Mouse (Mus musculus): ENCODE data around the gene Cc2d1a. TPM values are rescaled to one million over a fixed set of nuclear protein-coding genes. Genes with fewer than 3 reads are reported as not detected.
A peak's percentile ranks its signal among the peaks of the same experiment; 100 is the strongest.

Cc2d1a gene
- polyA plus RNA-seq (2016; fragmentation: Nextera tagmentation; extraction: Ambion mirVana): 19.0 and 19.5 TPM in 2 replicates

GRCm38 (mm10) chr8:84147769-84148530, at the start of gene Cc2d1a, which contains the start of gene 4930432K21Rik:
Gene Cc2d1a (minus strand): TSS chr8:84147936.
Gene 4930432K21Rik (plus strand): TSS chr8:84148025.
- H3K4me1 ChIP-seq: peaks cover 15% of the 10 kb centered on the region
- WGBS: 23% methylated on average over 49 of the region's 49 CpGs

GRCm38 (mm10) chr8:84197141-84197921, 49.6 kb upstream of the Cc2d1a start:
- H3K4me1 ChIP-seq: peaks cover 56% of the 10 kb centered on the region
- peak overlapping the region; percentile 41; the same call in 1 of the 2 replicates for H3K9ac ChIP-seq (replicated peaks)
- H3K9me3 ChIP-seq: no peaks in the 10 kb centered on the region
- peak overlapping the region; percentile 49 for H3K4me3 ChIP-seq
- no peaks in the 10 kb centered on the region for H3K36me3 ChIP-seq
- WGBS: 1% methylated on average over 42 of the region's 43 CpGs
- peak overlapping the region; percentile 63 for H3K4me2 ChIP-seq (replicated peaks)
- peak overlapping the region; percentile 91 for H3K27ac ChIP-seq (replicated peaks)
- ATAC-seq (ENCODE audit: low FRiP score, low read depth): peak; percentile 65
- H3K27me3 ChIP-seq: peaks cover 33% of the 10 kb centered on the region

More at GRCm38 (mm10) chr8:84147769-84148530, at the start of gene Cc2d1a, which contains the start of gene 4930432K21Rik:
- no peak within 1 kb of the TSS for H3K27ac ChIP-seq (replicated peaks)
- peak; percentile 95 for ATAC-seq (ENCODE audit: low FRiP score, low read depth)
- H3K9me3 ChIP-seq: no peaks in the 10 kb centered on the region
- H3K9ac ChIP-seq (replicated peaks): peak within 1 kb of the TSS; percentile 81
- peaks cover 14% of the 10 kb centered on the region for H3K36me3 ChIP-seq
- H3K4me3 ChIP-seq: peak within 1 kb of the TSS; percentile 62
- peak within 1 kb of the TSS; percentile 85 for H3K4me2 ChIP-seq (replicated peaks)
- H3K27me3 ChIP-seq: no peaks in the 10 kb centered on the region

GRCm38 (mm10) chr8:84194224-84194743, 46.5 kb upstream of the Cc2d1a start:
- Histone ChIP-seq H3K4me1 (peaks cover 35% of the 10 kb centered on the region), H3K27me3 (peaks cover 12% of the 10 kb centered on the region; the same call in 1 of the 2 replicates), H3K36me3 (no peaks in the 10 kb centered on the region), H3K4me2 (replicated peaks) (no peak overlapping the region), H3K27ac (replicated peaks) (no peak overlapping the region), H3K4me3 (no peak overlapping the region), H3K9ac (replicated peaks) (no peak overlapping the region), H3K9me3 (no peaks in the 10 kb centered on the region)
- no peak for ATAC-seq (ENCODE audit: low FRiP score, low read depth)
- WGBS: 80% methylated on average over 3 of the region's 3 CpGs

- no peak for ATAC-seq (ENCODE audit: low FRiP score, low read depth)
- Histone ChIP-seq H3K4me2 (replicated peaks) (no peak overlapping the region), H3K4me3 (no peak overlapping the region), H3K27me3 (peaks cover 16% of the 10 kb centered on the region; the same call in 1 of the 2 replicates), H3K27ac (replicated peaks) (no peak overlapping the region), H3K9ac (replicated peaks) (no peak overlapping the region), H3K4me1 (peaks cover 28% of the 10 kb centered on the region), H3K9me3 (no peaks in the 10 kb centered on the region), H3K36me3 (no peaks in the 10 kb centered on the region)
- 79% methylated on average over 5 of the region's 5 CpGs for WGBS
These were observed 45.8 kb upstream of the Cc2d1a start for GRCm38 (mm10) chr8:84193566-84193965.

- Histone ChIP-seq H3K4me3 (no peak overlapping the region), H3K4me1 (peaks cover 24% of the 10 kb centered on the region), H3K9ac (replicated peaks) (no peak overlapping the region), H3K4me2 (replicated peaks) (no peak overlapping the region), H3K36me3 (no peaks in the 10 kb centered on the region), H3K27ac (replicated peaks) (no peak overlapping the region), H3K27me3 (peaks cover 16% of the 10 kb centered on the region; the same call in 1 of the 2 replicates), H3K9me3 (no peaks in the 10 kb centered on the region)
- 81% methylated on average over 4 of the region's 4 CpGs for WGBS
- no peak for ATAC-seq (ENCODE audit: low FRiP score, low read depth)
These were observed 45.4 kb upstream of the Cc2d1a start for GRCm38 (mm10) chr8:84193161-84193560.

- ATAC-seq (ENCODE audit: low FRiP score, low read depth): peak; percentile 59
- Histone ChIP-seq H3K4me3 (peak overlapping the region; percentile 8; the same call in 1 of the 2 replicates), H3K27ac (replicated peaks) (peak overlapping the region; percentile 0; the same call in 1 of the 2 replicates), H3K9ac (replicated peaks) (no peak overlapping the region), H3K27me3 (peaks cover 22% of the 10 kb centered on the region), H3K4me1 (peaks cover 18% of the 10 kb centered on the region), H3K9me3 (no peaks in the 10 kb centered on the region), H3K4me2 (replicated peaks) (peak overlapping the region; percentile 37), H3K36me3 (no peaks in the 10 kb centered on the region)
- 5% methylated on average over 33 of the region's 33 CpGs for WGBS
These were observed 44.8 kb upstream of the Cc2d1a start for GRCm38 (mm10) chr8:84192555-84192954.

GRCm38 (mm10) chr8:84192023-84192422, 44.3 kb upstream of the Cc2d1a start:
- ATAC-seq (ENCODE audit: low FRiP score, low read depth): peak; percentile 45
- peaks cover 28% of the 10 kb centered on the region for H3K27me3 ChIP-seq
- H3K9me3 ChIP-seq: no peaks in the 10 kb centered on the region
- peak overlapping the region; percentile 0 for H3K27ac ChIP-seq (replicated peaks)
- H3K4me1 ChIP-seq: peaks cover 15% of the 10 kb centered on the region
- no peaks in the 10 kb centered on the region for H3K36me3 ChIP-seq
- peak overlapping the region; percentile 37 for H3K4me2 ChIP-seq (replicated peaks)
- H3K4me3 ChIP-seq: no peak overlapping the region
- WGBS: 47% methylated on average over 13 of the region's 13 CpGs
- H3K9ac ChIP-seq (replicated peaks): no peak overlapping the region

GRCm38 (mm10) chr8:84190191-84190867, 42.6 kb upstream of the Cc2d1a start:
- H3K4me1 ChIP-seq: peaks cover 19% of the 10 kb centered on the region
- peaks cover 30% of the 10 kb centered on the region for H3K27me3 ChIP-seq
- no peak overlapping the region for H3K27ac ChIP-seq (replicated peaks)
- 91% methylated on average over 7 of the region's 7 CpGs for WGBS
- no peaks in the 10 kb centered on the region for H3K9me3 ChIP-seq
- ATAC-seq (ENCODE audit: low FRiP score, low read depth): no peak
- no peaks in the 10 kb centered on the region for H3K36me3 ChIP-seq
- no peak overlapping the region for H3K9ac ChIP-seq (replicated peaks)
- no peak overlapping the region for H3K4me2 ChIP-seq (replicated peaks)
- H3K4me3 ChIP-seq: no peak overlapping the region

GRCm38 (mm10) chr8:84189603-84190002, 41.9 kb upstream of the Cc2d1a start:
- Histone ChIP-seq H3K36me3 (no peaks in the 10 kb centered on the region), H3K9me3 (no peaks in the 10 kb centered on the region), H3K27ac (replicated peaks) (no peak overlapping the region), H3K4me1 (peaks cover 20% of the 10 kb centered on the region), H3K4me2 (replicated peaks) (no peak overlapping the region), H3K4me3 (no peak overlapping the region), H3K27me3 (peaks cover 33% of the 10 kb centered on the region), H3K9ac (replicated peaks) (no peak overlapping the region)
- WGBS: 65% methylated on average over 4 of the region's 4 CpGs
- ATAC-seq (ENCODE audit: low FRiP score, low read depth): no peak

GRCm38 (mm10) chr8:84188671-84189070, 40.9 kb upstream of the Cc2d1a start:
- Histone ChIP-seq H3K27ac (replicated peaks) (no peak overlapping the region), H3K36me3 (no peaks in the 10 kb centered on the region), H3K9ac (replicated peaks) (no peak overlapping the region), H3K4me1 (peaks cover 27% of the 10 kb centered on the region), H3K4me2 (replicated peaks) (no peak overlapping the region), H3K9me3 (no peaks in the 10 kb centered on the region), H3K4me3 (no peak overlapping the region), H3K27me3 (peaks cover 36% of the 10 kb centered on the region)
- WGBS: 83% methylated on average over 10 of the region's 10 CpGs
- ATAC-seq (ENCODE audit: low FRiP score, low read depth): no peak

GRCm38 (mm10) chr8:84187065-84187755, 39.5 kb upstream of the Cc2d1a start:
- no peaks in the 10 kb centered on the region for H3K36me3 ChIP-seq
- H3K4me1 ChIP-seq: peaks cover 29% of the 10 kb centered on the region
- ATAC-seq (ENCODE audit: low FRiP score, low read depth): no peak
- H3K4me2 ChIP-seq (replicated peaks): peak overlapping the region; percentile 58
- no peak overlapping the region for H3K27ac ChIP-seq (replicated peaks)
- peaks cover 24% of the 10 kb centered on the region for H3K27me3 ChIP-seq
- peak overlapping the region; percentile 37; the same call in 1 of the 2 replicates for H3K9ac ChIP-seq (replicated peaks)
- 6% methylated on average over 21 of the region's 21 CpGs for WGBS
- H3K4me3 ChIP-seq: peak overlapping the region; percentile 30
- H3K9me3 ChIP-seq: no peaks in the 10 kb centered on the region

All from midbrain, embryonic 12.5 days (tissue).